Mouse (Mus musculus): ENCODE measurements at regions not wholly inside any gene's neighbourhood (a gene's known extent, or its start where the extent isn't known, plus 50 kb on each side); places are given as distances from the start of the nearest gene placed in this dataset.

- Histone ChIP-seq H3K4me3 (replicated peaks) (no peak overlapping the region), H3K36me3 (no peaks in the 10 kb centered on the region), H3K27ac (no peak overlapping the region), H3K4me1 (no peaks in the 10 kb centered on the region), H3K9me3 (replicated peaks) (no peaks in the 10 kb centered on the region), H3K4me2 (no peak overlapping the region), H3K27me3 (no peaks in the 10 kb centered on the region), H3K9ac (no peak overlapping the region)
- no peak for ATAC-seq (replicated peaks; ENCODE audit: low FRiP score)
- 69% methylated on average over 5 of the region's 5 CpGs for WGBS
Measured at GRCm38 (mm10) chr12:90876230-90877005, 138.2 kb upstream of the Dio2 start.

- ATAC-seq (replicated peaks; ENCODE audit: low FRiP score) = no peak
- WGBS = 59% methylated on average over 3 of the region's 3 CpGs
Measured at GRCm38 (mm10) chr12:90874840-90875239, 136.6 kb upstream of the Dio2 start.

GRCm38 (mm10) chr12:90873959-90874358, 135.7 kb upstream of the Dio2 start:
- no peak overlapping the region for H3K4me3 ChIP-seq (replicated peaks)
- no peak overlapping the region for H3K4me2 ChIP-seq
- H3K36me3 ChIP-seq = no peaks in the 10 kb centered on the region
- H3K9me3 ChIP-seq (replicated peaks) = no peaks in the 10 kb centered on the region
- no peaks in the 10 kb centered on the region for H3K4me1 ChIP-seq
- H3K9ac ChIP-seq = no peak overlapping the region
- no peak for ATAC-seq (replicated peaks; ENCODE audit: low FRiP score)
- H3K27me3 ChIP-seq = no peaks in the 10 kb centered on the region
- 84% methylated on average over 3 of the region's 3 CpGs for WGBS
- H3K27ac ChIP-seq = no peak overlapping the region

More at GRCm38 (mm10) chr12:90874840-90875239, 136.6 kb upstream of the Dio2 start:
- no peak overlapping the region for H3K27ac ChIP-seq
- no peaks in the 10 kb centered on the region for H3K36me3 ChIP-seq
- H3K4me2 ChIP-seq = no peak overlapping the region
- H3K9me3 ChIP-seq (replicated peaks) = no peaks in the 10 kb centered on the region
- no peak overlapping the region for H3K4me3 ChIP-seq (replicated peaks)
- H3K4me1 ChIP-seq = no peaks in the 10 kb centered on the region
- H3K27me3 ChIP-seq = no peaks in the 10 kb centered on the region
- H3K9ac ChIP-seq = no peak overlapping the region

GRCm38 (mm10) chr12:90866597-90866996, 128.4 kb upstream of the Dio2 start:
- no peaks in the 10 kb centered on the region for H3K4me1 ChIP-seq
- H3K4me2 ChIP-seq = no peak overlapping the region
- ATAC-seq (replicated peaks; ENCODE audit: low FRiP score) = no peak
- no peaks in the 10 kb centered on the region for H3K27me3 ChIP-seq
- no peaks in the 10 kb centered on the region for H3K36me3 ChIP-seq
- H3K4me3 ChIP-seq (replicated peaks) = no peak overlapping the region
- H3K9me3 ChIP-seq (replicated peaks) = no peaks in the 10 kb centered on the region
- no peak overlapping the region for H3K9ac ChIP-seq
- 85% methylated on average over 4 of the region's 4 CpGs for WGBS
- H3K27ac ChIP-seq = no peak overlapping the region

- H3K4me3 ChIP-seq (replicated peaks) = no peak overlapping the region
- WGBS = 88% methylated on average over 3 of the region's 3 CpGs
- ATAC-seq (replicated peaks; ENCODE audit: low FRiP score) = no peak
- no peaks in the 10 kb centered on the region for H3K27me3 ChIP-seq
- H3K9ac ChIP-seq = no peak overlapping the region
- no peaks in the 10 kb centered on the region for H3K9me3 ChIP-seq (replicated peaks)
- no peak overlapping the region for H3K4me2 ChIP-seq
- H3K27ac ChIP-seq = no peak overlapping the region
- H3K4me1 ChIP-seq = no peaks in the 10 kb centered on the region
- no peaks in the 10 kb centered on the region for H3K36me3 ChIP-seq
Measured at GRCm38 (mm10) chr12:90862632-90863031, 124.4 kb upstream of the Dio2 start.

GRCm38 (mm10) chr12:90857746-90858145, 119.5 kb upstream of the Dio2 start:
- H3K9me3 ChIP-seq (replicated peaks) = no peaks in the 10 kb centered on the region
- 26% methylated on average over 3 of the region's 3 CpGs for WGBS
- peak; percentile 79 for ATAC-seq (replicated peaks; ENCODE audit: low FRiP score)
- no peaks in the 10 kb centered on the region for H3K27me3 ChIP-seq
- H3K9ac ChIP-seq = no peak overlapping the region
- H3K36me3 ChIP-seq = no peaks in the 10 kb centered on the region
- peak overlapping the region; percentile 27; the same call in 1 of the 2 replicates for H3K27ac ChIP-seq
- no peak overlapping the region for H3K4me3 ChIP-seq (replicated peaks)
- H3K4me1 ChIP-seq = no peaks in the 10 kb centered on the region
- H3K4me2 ChIP-seq = no peak overlapping the region

GRCm38 (mm10) chr12:90810666-90811065, 72.4 kb upstream of the Dio2 start:
- Histone ChIP-seq H3K4me3 (replicated peaks) (no peak overlapping the region), H3K27me3 (no peaks in the 10 kb centered on the region), H3K27ac (no peak overlapping the region), H3K9me3 (replicated peaks) (no peaks in the 10 kb centered on the region), H3K4me1 (no peaks in the 10 kb centered on the region), H3K36me3 (no peaks in the 10 kb centered on the region), H3K4me2 (no peak overlapping the region), H3K9ac (no peak overlapping the region)
- no peak for ATAC-seq (replicated peaks; ENCODE audit: low FRiP score)
- 76% methylated on average over 6 of the region's 6 CpGs for WGBS

- H3K27me3 ChIP-seq = no peaks in the 10 kb centered on the region
- ATAC-seq (replicated peaks; ENCODE audit: low FRiP score) = no peak
- no peak overlapping the region for H3K27ac ChIP-seq
- no peak overlapping the region for H3K4me2 ChIP-seq
- no peak overlapping the region for H3K4me3 ChIP-seq (replicated peaks)
- H3K9me3 ChIP-seq (replicated peaks) = no peaks in the 10 kb centered on the region
- 95% methylated on average over 2 of the region's 2 CpGs for WGBS
- no peak overlapping the region for H3K9ac ChIP-seq
- no peaks in the 10 kb centered on the region for H3K36me3 ChIP-seq
- H3K4me1 ChIP-seq = no peaks in the 10 kb centered on the region
Measured at GRCm38 (mm10) chr12:90790562-90790961, 52.3 kb upstream of the Dio2 start.

Data from kidney, embryonic 15.5 days (tissue).